Mouse (Mus musculus): Measurements from ENCODE around the gene Mlst8.

Mlst8 gene

GRCm38 (mm10) chr17:24489265-24490030 lies 10.6 kb upstream of the Mlst8 start:
- DNase-seq (ENCODE audit: low read depth, low spot score): no peak

GRCm38 (mm10) chr17:24488662-24489264 lies 9.9 kb upstream of the Mlst8 start:
- no peak for DNase-seq (ENCODE audit: low read depth, low spot score)

- DNase-seq (ENCODE audit: low read depth, low spot score): no peak
Observed at GRCm38 (mm10) chr17:24488186-24488661, 9.3 kb upstream of the Mlst8 start, which contains the start of gene Caskin1. Caskin1 (plus strand) TSS chr17:24488601.

- DNase-seq (ENCODE audit: low read depth, low spot score): no peak
Observed at GRCm38 (mm10) chr17:24485090-24485860, 6.4 kb upstream of the Mlst8 start.

- DNase-seq (ENCODE audit: low read depth, low spot score): no peak
Observed at GRCm38 (mm10) chr17:24483495-24483894, 4.6 kb upstream of the Mlst8 start.

- DNase-seq (ENCODE audit: low read depth, low spot score): no peak
Observed at GRCm38 (mm10) chr17:24481027-24481815, 2.3 kb upstream of the Mlst8 start.

GRCm38 (mm10) chr17:24480201-24480826 lies 1.4 kb upstream of the Mlst8 start:
- DNase-seq (ENCODE audit: low read depth, low spot score): peak; percentile 61

- DNase-seq (ENCODE audit: low read depth, low spot score): no peak
Observed at GRCm38 (mm10) chr17:24479431-24479830, 553 bp upstream of the Mlst8 start.

GRCm38 (mm10) chr17:24477985-24478600 lies 785 bp downstream of the Mlst8 start:
- DNase-seq (ENCODE audit: low read depth, low spot score): no peak

GRCm38 (mm10) chr17:24477053-24477984 lies 1.6 kb downstream of the Mlst8 start:
- DNase-seq (ENCODE audit: low read depth, low spot score): no peak

GRCm38 (mm10) chr17:24476022-24476776 lies 2.7 kb downstream of the Mlst8 start:
- DNase-seq (ENCODE audit: low read depth, low spot score): no peak

- DNase-seq (ENCODE audit: low read depth, low spot score): no peak
Observed at GRCm38 (mm10) chr17:24475586-24475985, 3.3 kb downstream of the Mlst8 start.

GRCm38 (mm10) chr17:24474557-24474956 lies 4.3 kb downstream of the Mlst8 start:
- no peak for DNase-seq (ENCODE audit: low read depth, low spot score)

GRCm38 (mm10) chr17:24473612-24474275 lies 5.1 kb downstream of the Mlst8 start, which contains the start of gene Bricd5:
Bricd5 (plus strand) TSS chr17:24473884.
- no peak for DNase-seq (ENCODE audit: low read depth, low spot score)

GRCm38 (mm10) chr17:24472512-24472911 lies 6.4 kb downstream of the Mlst8 start:
- no peak for DNase-seq (ENCODE audit: low read depth, low spot score)

- DNase-seq (ENCODE audit: low read depth, low spot score): no peak
Observed at GRCm38 (mm10) chr17:24470701-24471527, 8.0 kb downstream of the Mlst8 start.
